Mouse (Mus musculus) intestine, postnatal 0 days (tissue): ENCODE measurements around the gene Zc3h13. TPM values are rescaled to one million over a fixed set of nuclear protein-coding genes. Genes with fewer than 3 reads are reported as not detected.
A peak's percentile ranks its signal among the peaks of the same experiment; 100 is the strongest.

Experiments used
- ATAC-seq: fragments of 200-750 bp; cut with Nextera tagmentation; 2 replicates; pipeline ENCODE4 v1.8.0; 2017; ENCODE audit warnings: mild to moderate bottlenecking, moderate TSS enrichment, moderate library complexity
- H3K27ac ChIP-seq: fragments of 300-500 bp; sonication (generic); 2 replicates; pipeline ENCODE4 v1.5.1; 2014; ENCODE audit warnings: mild to moderate bottlenecking, low read depth, low read length, moderate library complexity
- H3K27me3 ChIP-seq: fragments of 300-500 bp; sonication (generic); replicated peaks from 2 replicates; pipeline ENCODE4 v1.6.1; 2014; ENCODE audit warnings: low read length, mixed read lengths; ENCODE audit not compliant: control insufficient read depth, insufficient read depth
- H3K36me3 ChIP-seq: fragments of 300-500 bp; sonication (generic); 2 replicates; pipeline ENCODE4 v1.6.1; 2014; ENCODE audit warnings: mild to moderate bottlenecking, moderate library complexity; ENCODE audit not compliant: control insufficient read depth, insufficient read depth
- H3K4me1 ChIP-seq: fragments of 300-500 bp; sonication (generic); replicated peaks from 2 replicates; pipeline ENCODE4 v1.6.1; 2014; ENCODE audit warnings: antibody characterized with exemption, low read length, mixed read lengths; ENCODE audit not compliant: control insufficient read depth, insufficient read depth
- H3K4me2 ChIP-seq: fragments of 300-500 bp; sonication (generic); replicated peaks from 2 replicates; pipeline ENCODE4 v1.6.1; 2014; ENCODE audit warnings: low read depth, mild to moderate bottlenecking, moderate library complexity
- H3K4me3 ChIP-seq: fragments of 300-500 bp; sonication (generic); 2 replicates; pipeline ENCODE4 v1.5.1; 2014; ENCODE audit warnings: low read depth, low read length
- H3K9ac ChIP-seq: fragments of 300-500 bp; sonication (generic); 2 replicates; pipeline ENCODE4 v1.6.1; 2014; ENCODE audit warnings: mild to moderate bottlenecking, low read depth, low read length
- H3K9me3 ChIP-seq: fragments of 300-500 bp; sonication (generic); 2 replicates; pipeline ENCODE4 v1.6.1; 2016; ENCODE audit warnings: mixed run types; ENCODE audit not compliant: control insufficient read depth
- CTCF ChIP-seq: sonication (generic); IDR thresholded peaks from 2 replicates; pipeline ENCODE4 v1.5.1; 2016; ENCODE audit warnings: low read depth, mild to moderate bottlenecking, control low read depth, antibody characterized with exemption, moderate library complexity
- WGBS: fragments of 180-500 bp; shearing (Covaris S2); extraction: QIAGEN DNeasy Blood & Tissue Kit; methylation state at CpG from one replicate; pipeline ENCODE4 v1.1.7; 2014; 5-methylcytosine and 5-hydroxymethylcytosine counted together
- polyA plus RNA-seq: library from polyadenylated mRNA; unstranded; fragments of >200 nt; fragmentation: Nextera tagmentation; extraction: Ambion mirVana; gene quantifications from 2 replicates; pipeline ENCODE4 v1.2.1, GENCODE M21; 2015

Gene Zc3h13
- polyA plus RNA-seq, 1 experiment from 2014 or later = 18.7 TPM

DNA sequence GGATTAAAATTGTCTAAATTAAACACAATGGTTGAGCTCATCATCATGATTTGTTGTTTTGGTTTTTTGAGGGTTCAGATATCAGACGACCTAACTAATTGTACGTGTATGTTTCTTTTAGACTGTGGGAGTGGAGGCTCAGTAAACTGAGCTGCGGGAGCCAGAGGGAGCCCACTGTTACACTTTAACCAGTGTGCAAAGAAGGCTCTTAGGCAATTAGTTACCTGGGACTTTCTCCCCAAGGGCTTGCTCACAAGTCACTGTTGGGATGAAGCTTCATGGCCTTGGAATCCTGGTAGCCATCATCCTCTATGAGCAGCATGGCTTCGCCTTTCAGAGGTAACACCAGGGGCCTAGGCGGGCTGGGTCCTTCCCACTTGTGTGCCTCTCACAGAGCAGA, 42.1 kb upstream of the Zc3h13 start, which contains the start of gene Cpb2:
TSS of gene Cpb2 (plus strand) at position 201 of the 400 bp plus-strand sequence.
- H3K27ac ChIP-seq = no peak within 1 kb of the TSS
- 40% methylated on average over 5 of the region's 5 CpGs for WGBS
- no peaks in the 10 kb centered on the region for H3K4me1 ChIP-seq
- H3K27me3 ChIP-seq = no peaks in the 10 kb centered on the region
- ATAC-seq = no peak
- H3K4me2 ChIP-seq = no peak within 1 kb of the TSS
- no peaks in the 10 kb centered on the region for H3K36me3 ChIP-seq
- no peak within 1 kb of the TSS for H3K9ac ChIP-seq
- no peaks in the 10 kb centered on the region for H3K9me3 ChIP-seq
- TF ChIP-seq CTCF = no peak
- no peak within 1 kb of the TSS for H3K4me3 ChIP-seq

- Histone ChIP-seq H3K4me2 (no peak overlapping the region), H3K36me3 (no peaks in the 10 kb centered on the region), H3K9ac (no peak overlapping the region), H3K4me1 (no peaks in the 10 kb centered on the region), H3K27ac (no peak overlapping the region), H3K27me3 (no peaks in the 10 kb centered on the region), H3K4me3 (no peak overlapping the region), H3K9me3 (no peaks in the 10 kb centered on the region)
- 80% methylated on average over 11 of the region's 11 CpGs for WGBS
- ATAC-seq = no peak
- no peak for TF ChIP-seq CTCF
Observed at GRCm38 (mm10) chr14:75246024-75247000, 37.9 kb upstream of the Zc3h13 start.

DNA sequence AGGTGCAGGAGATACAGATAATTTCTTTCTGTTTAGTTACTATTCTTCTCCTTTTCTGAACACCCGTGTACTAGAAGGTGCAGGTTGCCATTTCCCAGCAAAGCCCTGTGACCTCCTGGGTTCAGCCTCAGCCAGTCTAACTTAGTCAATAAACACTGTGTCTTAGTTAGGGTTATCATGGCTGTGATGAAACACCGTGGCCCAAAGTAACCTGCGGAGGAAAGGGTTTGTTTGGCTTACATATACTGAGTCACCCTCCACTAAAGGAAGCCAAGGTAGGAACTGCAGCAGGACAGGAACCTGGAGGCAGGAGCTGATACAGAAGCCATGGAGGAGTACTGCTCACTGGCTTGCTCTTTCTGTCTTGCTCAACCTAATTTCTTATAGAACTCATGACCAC, 33.7 kb upstream of the Zc3h13 start:
- no peaks in the 10 kb centered on the region for H3K9me3 ChIP-seq
- WGBS = 75% methylated on average over 3 of the region's 3 CpGs
- H3K27ac ChIP-seq = no peak overlapping the region
- no peaks in the 10 kb centered on the region for H3K4me1 ChIP-seq
- no peak for TF ChIP-seq CTCF
- no peak overlapping the region for H3K4me3 ChIP-seq
- no peak overlapping the region for H3K9ac ChIP-seq
- ATAC-seq = no peak
- no peaks in the 10 kb centered on the region for H3K36me3 ChIP-seq
- no peak overlapping the region for H3K4me2 ChIP-seq
- no peaks in the 10 kb centered on the region for H3K27me3 ChIP-seq

DNA sequence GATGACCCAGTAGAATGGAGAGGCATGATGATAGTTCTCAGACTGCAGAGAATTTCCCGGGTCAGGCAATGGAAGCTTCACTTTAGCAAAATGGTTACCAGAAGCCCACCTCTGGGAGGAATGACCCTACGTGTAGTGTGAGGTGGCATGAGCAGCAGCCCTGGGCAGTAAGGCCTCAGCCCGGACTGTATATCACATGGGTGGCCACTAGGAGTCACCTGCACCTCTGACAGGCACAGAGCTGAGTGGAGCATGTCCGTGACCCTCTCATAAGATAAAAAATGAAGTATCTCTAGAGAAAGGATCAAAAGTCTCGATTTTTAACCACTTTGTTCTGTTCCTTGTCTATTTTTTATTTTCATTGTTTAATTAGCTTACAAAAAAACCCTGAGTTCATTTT, 27.7 kb upstream of the Zc3h13 start:
- 53% methylated on average over 5 of the region's 5 CpGs for WGBS
- H3K4me3 ChIP-seq = no peak overlapping the region
- no peak for ATAC-seq
- no peak overlapping the region for H3K9ac ChIP-seq
- no peak overlapping the region for H3K4me2 ChIP-seq
- no peaks in the 10 kb centered on the region for H3K27me3 ChIP-seq
- no peaks in the 10 kb centered on the region for H3K4me1 ChIP-seq
- H3K27ac ChIP-seq = no peak overlapping the region
- no peaks in the 10 kb centered on the region for H3K9me3 ChIP-seq
- no peaks in the 10 kb centered on the region for H3K36me3 ChIP-seq
- TF ChIP-seq CTCF = peak; percentile 66

GRCm38 (mm10) chr14:75269531-75269930, 14.6 kb upstream of the Zc3h13 start:
- no peaks in the 10 kb centered on the region for H3K4me1 ChIP-seq
- no peak overlapping the region for H3K4me2 ChIP-seq
- no peak overlapping the region for H3K9ac ChIP-seq
- ATAC-seq = no peak
- no peak overlapping the region for H3K4me3 ChIP-seq
- no peaks in the 10 kb centered on the region for H3K27me3 ChIP-seq
- no peaks in the 10 kb centered on the region for H3K36me3 ChIP-seq
- H3K9me3 ChIP-seq = no peaks in the 10 kb centered on the region
- TF ChIP-seq CTCF = no peak
- H3K27ac ChIP-seq = no peak overlapping the region
- 86% methylated on average over 5 of the region's 5 CpGs for WGBS

DNA sequence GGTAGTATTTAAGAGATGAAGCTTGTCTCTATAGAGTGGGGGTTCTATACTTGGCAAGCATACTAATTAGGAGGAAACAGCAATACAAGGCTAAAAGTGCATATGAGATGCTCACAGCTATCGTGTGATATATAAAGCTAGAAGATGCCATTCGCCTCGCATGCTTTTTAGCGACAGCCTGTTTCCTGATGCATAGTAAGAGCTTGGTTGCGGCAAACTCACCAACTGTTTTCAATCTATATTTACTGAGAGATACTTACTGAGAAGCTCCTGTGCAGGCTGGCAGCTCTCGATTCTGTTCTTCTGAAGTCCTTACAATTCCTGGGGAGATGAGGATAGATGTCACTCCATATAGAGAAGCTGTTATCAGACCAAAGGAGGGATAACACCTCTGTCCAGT, 4.5 kb upstream of the Zc3h13 start:
- WGBS = 85% methylated on average over 6 of the region's 6 CpGs
- Histone ChIP-seq H3K4me2 (no peak overlapping the region), H3K36me3 (no peaks in the 10 kb centered on the region), H3K4me1 (no peaks in the 10 kb centered on the region), H3K27me3 (no peaks in the 10 kb centered on the region), H3K27ac (no peak overlapping the region), H3K9ac (no peak overlapping the region), H3K4me3 (no peak overlapping the region), H3K9me3 (no peaks in the 10 kb centered on the region)
- TF ChIP-seq CTCF = no peak
- ATAC-seq = no peak
